Mouse (Mus musculus) liver, embryonic 14.5 days (tissue): ENCODE results near the gene Nt5c.

Experiments used
- CTCF ChIP-seq: IDR thresholded peaks from 2 replicates; pipeline ENCODE4 v1.5.1; 2016; ENCODE audit warnings: antibody characterized with exemption, low read depth, control low read depth
- EP300 ChIP-seq: IDR thresholded peaks from 2 replicates; pipeline ENCODE4 v1.6.1; 2016; ENCODE audit warnings: antibody characterized with exemption, low read depth

GRCm38 (mm10) chr11:115512004-115512403 is 20.3 kb upstream of the Nt5c start:
- TF ChIP-seq CTCF, result no peak
- no peak for TF ChIP-seq EP300
